Mouse (Mus musculus): ENCODE measurements at regions not wholly inside any gene's neighbourhood (a gene's known extent, or its start where the extent isn't known, plus 50 kb on each side); places are given as distances from the start of the nearest gene placed in this dataset.

- ATAC-seq (ENCODE audit: low FRiP score, low TSS enrichment) (no peak), DNase-seq (ENCODE audit: low spot score) (no peak)
- Histone ChIP-seq H3K4me1 (replicated peaks; ENCODE audit: control insufficient read depth, insufficient read depth) (no peaks in the 10 kb centered on the region), H3K4me3 (ENCODE audit: low read depth, low read length) (no peak overlapping the region), H3K9ac (ENCODE audit: low read length) (no peak overlapping the region), H3K9me3 (ENCODE audit: control insufficient read depth, low read length) (no peaks in the 10 kb centered on the region), H3K36me3 (ENCODE audit: control insufficient read depth, insufficient read depth, low read length) (no peaks in the 10 kb centered on the region), H3K27me3 (ENCODE audit: control insufficient read depth, insufficient read depth, low read length) (no peaks in the 10 kb centered on the region), H3K27ac (replicated peaks) (no peak overlapping the region), H3K4me2 (replicated peaks; ENCODE audit: low read depth) (no peak overlapping the region)
- 70% methylated on average over 3 of the region's 3 CpGs for WGBS
- TF ChIP-seq EP300 (optimal IDR thresholded peaks at IDR 0.05) (no peak), CTCF (IDR thresholded peaks at IDR 0.05; ENCODE audit: low read depth) (no peak)
Observed at GRCm38 (mm10) chr13:45307226-45307625, 82.3 kb upstream of the Mylip start.

GRCm38 (mm10) chr13:45319646-45320045 is 69.9 kb upstream of the Mylip start:
- no peaks in the 10 kb centered on the region for H3K9me3 ChIP-seq (ENCODE audit: control insufficient read depth, low read length)
- no peak overlapping the region for H3K4me2 ChIP-seq (replicated peaks; ENCODE audit: low read depth)
- TF ChIP-seq CTCF (IDR thresholded peaks at IDR 0.05; ENCODE audit: low read depth) (no peak), EP300 (optimal IDR thresholded peaks at IDR 0.05) (no peak)
- WGBS = 96% methylated on average over 6 of the region's 6 CpGs
- ATAC-seq (ENCODE audit: low FRiP score, low TSS enrichment) = no peak
- H3K36me3 ChIP-seq (ENCODE audit: control insufficient read depth, insufficient read depth, low read length) = no peaks in the 10 kb centered on the region
- no peak overlapping the region for H3K9ac ChIP-seq (ENCODE audit: low read length)
- H3K4me3 ChIP-seq (ENCODE audit: low read depth, low read length) = no peak overlapping the region
- no peaks in the 10 kb centered on the region for H3K4me1 ChIP-seq (replicated peaks; ENCODE audit: control insufficient read depth, insufficient read depth)
- no peak overlapping the region for H3K27ac ChIP-seq (replicated peaks)
- H3K27me3 ChIP-seq (ENCODE audit: control insufficient read depth, insufficient read depth, low read length) = no peaks in the 10 kb centered on the region
- DNase-seq (ENCODE audit: low spot score) = no peak

GRCm38 (mm10) chr13:45325736-45326293 is 63.7 kb upstream of the Mylip start:
- Histone ChIP-seq H3K36me3 (ENCODE audit: control insufficient read depth, insufficient read depth, low read length) (no peaks in the 10 kb centered on the region), H3K27ac (replicated peaks) (no peak overlapping the region), H3K9me3 (ENCODE audit: control insufficient read depth, low read length) (no peaks in the 10 kb centered on the region), H3K4me2 (replicated peaks; ENCODE audit: low read depth) (no peak overlapping the region), H3K9ac (ENCODE audit: low read length) (no peak overlapping the region), H3K4me3 (ENCODE audit: low read depth, low read length) (no peak overlapping the region), H3K4me1 (replicated peaks; ENCODE audit: control insufficient read depth, insufficient read depth) (no peaks in the 10 kb centered on the region), H3K27me3 (ENCODE audit: control insufficient read depth, insufficient read depth, low read length) (no peaks in the 10 kb centered on the region)
- 72% methylated on average over 7 of the region's 7 CpGs for WGBS
- DNase-seq (ENCODE audit: low spot score) = no peak
- TF ChIP-seq EP300 (optimal IDR thresholded peaks at IDR 0.05) (no peak), CTCF (IDR thresholded peaks at IDR 0.05; ENCODE audit: low read depth) (no peak)
- no peak for ATAC-seq (ENCODE audit: low FRiP score, low TSS enrichment)

- H3K27ac ChIP-seq (replicated peaks) = no peak overlapping the region
- no peaks in the 10 kb centered on the region for H3K9me3 ChIP-seq (ENCODE audit: control insufficient read depth, low read length)
- no peaks in the 10 kb centered on the region for H3K4me1 ChIP-seq (replicated peaks; ENCODE audit: control insufficient read depth, insufficient read depth)
- H3K9ac ChIP-seq (ENCODE audit: low read length) = no peak overlapping the region
- H3K4me2 ChIP-seq (replicated peaks; ENCODE audit: low read depth) = no peak overlapping the region
- no peak for ATAC-seq (ENCODE audit: low FRiP score, low TSS enrichment)
- DNase-seq (ENCODE audit: low spot score) = no peak
- no peaks in the 10 kb centered on the region for H3K27me3 ChIP-seq (ENCODE audit: control insufficient read depth, insufficient read depth, low read length)
- WGBS = 94% methylated on average over 6 of the region's 6 CpGs
- TF ChIP-seq CTCF (IDR thresholded peaks at IDR 0.05; ENCODE audit: low read depth) = no peak
- TF ChIP-seq EP300 (optimal IDR thresholded peaks at IDR 0.05) = no peak
- H3K4me3 ChIP-seq (ENCODE audit: low read depth, low read length) = no peak overlapping the region
- H3K36me3 ChIP-seq (ENCODE audit: control insufficient read depth, insufficient read depth, low read length) = no peaks in the 10 kb centered on the region
Observed at GRCm38 (mm10) chr13:45326751-45327150, 62.8 kb upstream of the Mylip start.

- H3K9me3 ChIP-seq (ENCODE audit: control insufficient read depth, low read length) = no peaks in the 10 kb centered on the region
- no peak for ATAC-seq (ENCODE audit: low FRiP score, low TSS enrichment)
Observed at GRCm38 (mm10) chr13:45330561-45330960, 59.0 kb upstream of the Mylip start.

GRCm38 (mm10) chr13:45332031-45332430 is 57.5 kb upstream of the Mylip start:
- DNase-seq (ENCODE audit: low spot score) = no peak

More at GRCm38 (mm10) chr13:45330561-45330960, 59.0 kb upstream of the Mylip start:
- H3K9ac ChIP-seq (ENCODE audit: low read length) = no peak overlapping the region
- H3K27me3 ChIP-seq (ENCODE audit: control insufficient read depth, insufficient read depth, low read length) = no peaks in the 10 kb centered on the region
- H3K36me3 ChIP-seq (ENCODE audit: control insufficient read depth, insufficient read depth, low read length) = no peaks in the 10 kb centered on the region
- H3K27ac ChIP-seq (replicated peaks) = no peak overlapping the region
- no peaks in the 10 kb centered on the region for H3K4me1 ChIP-seq (replicated peaks; ENCODE audit: control insufficient read depth, insufficient read depth)
- TF ChIP-seq EP300 (optimal IDR thresholded peaks at IDR 0.05) = no peak
- no peak for TF ChIP-seq CTCF (IDR thresholded peaks at IDR 0.05; ENCODE audit: low read depth)
- WGBS = 69% methylated on average over 8 of the region's 8 CpGs
- no peak overlapping the region for H3K4me3 ChIP-seq (ENCODE audit: low read depth, low read length)
- H3K4me2 ChIP-seq (replicated peaks; ENCODE audit: low read depth) = no peak overlapping the region
- no peak for DNase-seq (ENCODE audit: low spot score)

More at GRCm38 (mm10) chr13:45332031-45332430, 57.5 kb upstream of the Mylip start:
- Histone ChIP-seq H3K9me3 (ENCODE audit: control insufficient read depth, low read length) (no peaks in the 10 kb centered on the region), H3K4me1 (replicated peaks; ENCODE audit: control insufficient read depth, insufficient read depth) (no peaks in the 10 kb centered on the region), H3K4me3 (ENCODE audit: low read depth, low read length) (no peak overlapping the region), H3K27ac (replicated peaks) (no peak overlapping the region), H3K4me2 (replicated peaks; ENCODE audit: low read depth) (no peak overlapping the region), H3K36me3 (ENCODE audit: control insufficient read depth, insufficient read depth, low read length) (no peaks in the 10 kb centered on the region), H3K27me3 (ENCODE audit: control insufficient read depth, insufficient read depth, low read length) (no peaks in the 10 kb centered on the region), H3K9ac (ENCODE audit: low read length) (no peak overlapping the region)
- no peak for TF ChIP-seq EP300 (optimal IDR thresholded peaks at IDR 0.05)
- no peak for TF ChIP-seq CTCF (IDR thresholded peaks at IDR 0.05; ENCODE audit: low read depth)
- ATAC-seq (ENCODE audit: low FRiP score, low TSS enrichment) = no peak
- 66% methylated on average over 3 of the region's 3 CpGs for WGBS

Measured in stomach, postnatal 0 days (tissue).